Mouse (Mus musculus) embryonic stem cell, embryonic (primary cell): Measurements from ENCODE around the gene Nipa1.

Experiments used
- CTCF ChIA-PET, 4 experiments: fragments of 300-600 bp in 2 of 4; fragments of 350-600 bp in 2 of 4; sonication (Branson Sonifier 250); formaldehyde crosslinking; loops; one replicate each; lab custom pipeline; 2022; ENCODE audit warnings: inconsistent platforms in 2 of 4; lab: Charles Lee
- POLR2A ChIA-PET, 4 experiments: fragments of 300-600 bp in 2 of 4; fragments of 350-600 bp in 2 of 4; sonication (Branson Sonifier 250); formaldehyde crosslinking; loops; one replicate each; lab custom pipeline; 2022; ENCODE audit warnings: antibody characterized with exemption in 4 of 4, inconsistent platforms in 1 of 4; lab: Charles Lee

Gene Nipa1

DNA sequence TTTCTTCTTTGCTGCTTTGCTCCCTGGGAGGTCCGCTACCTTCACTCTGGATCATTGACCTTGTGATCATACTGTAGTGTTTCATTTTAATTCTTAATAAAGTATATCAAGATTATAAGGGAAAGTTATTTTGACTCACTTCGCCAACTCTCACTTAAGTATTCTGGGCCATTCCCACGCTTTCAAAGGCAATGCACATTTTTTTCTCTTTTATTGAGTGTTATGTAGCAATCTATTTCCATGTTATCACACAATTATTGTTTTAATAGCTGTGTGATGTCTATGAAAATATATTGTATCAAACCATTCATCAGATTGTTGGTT, at the start of gene Nipa1:
Gene Nipa1 (minus strand): TSS at position 25 of the 324 bp plus-strand sequence.
- POLR2A ChIA-PET = interaction anchor here in 3 of 4 experiments (0.7 to 2.7 kb wide), 12 partner anchors 8 to 128 kb away, joined by 3 to 20 read pairs (median 6); partner anchors contain the start of genes Nipa2 (in 3 of the 3) and Herc2 (in 2 of the 3)
- CTCF ChIA-PET = interaction anchor here in 1 of 4 experiments (1.4 kb wide), 1 partner anchor 22 kb away, joined by 5 read pairs; no protein-coding TSS in a partner anchor

DNA sequence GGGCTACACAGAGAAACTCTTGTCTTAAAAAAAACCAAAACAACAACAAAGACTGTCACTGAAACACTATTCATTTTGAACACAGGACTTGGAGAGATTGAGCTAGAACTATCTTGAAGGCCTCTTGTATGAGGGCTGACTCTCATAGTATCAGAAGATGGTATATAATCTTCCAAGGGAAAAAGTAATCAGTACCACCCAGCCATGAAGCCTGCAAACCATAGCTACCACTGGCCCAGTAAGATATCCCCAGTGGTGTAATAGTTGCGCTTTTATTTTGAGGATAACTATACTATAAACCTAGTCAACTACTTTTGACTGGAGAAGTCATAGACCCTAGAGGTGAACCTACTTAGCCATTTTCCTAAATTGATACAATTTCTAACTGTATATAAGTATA, 46.9 kb upstream of the Nipa1 start:
- POLR2A ChIA-PET = no interaction called here
- CTCF ChIA-PET = no interaction called here

DNA sequence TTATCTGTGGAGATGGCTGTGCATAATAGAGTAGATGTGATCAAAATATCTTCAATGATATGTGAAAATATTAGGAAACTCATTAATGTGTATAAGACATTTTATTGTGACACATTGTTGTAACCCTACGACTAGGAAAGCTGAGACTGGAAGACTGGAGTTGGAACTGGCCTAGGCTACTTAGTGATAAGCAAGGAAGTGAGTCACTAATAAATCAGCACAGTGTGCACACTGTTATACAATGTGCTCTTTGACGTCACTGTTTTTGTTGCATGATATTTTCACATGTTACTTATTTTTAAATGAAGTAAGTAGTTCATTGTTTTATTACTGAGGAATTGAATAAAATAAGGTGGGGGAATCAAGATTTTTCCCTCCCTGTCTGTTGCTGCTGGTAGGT, 46.4 kb upstream of the Nipa1 start:
- CTCF ChIA-PET = no interaction called here
- POLR2A ChIA-PET = no interaction called here

DNA sequence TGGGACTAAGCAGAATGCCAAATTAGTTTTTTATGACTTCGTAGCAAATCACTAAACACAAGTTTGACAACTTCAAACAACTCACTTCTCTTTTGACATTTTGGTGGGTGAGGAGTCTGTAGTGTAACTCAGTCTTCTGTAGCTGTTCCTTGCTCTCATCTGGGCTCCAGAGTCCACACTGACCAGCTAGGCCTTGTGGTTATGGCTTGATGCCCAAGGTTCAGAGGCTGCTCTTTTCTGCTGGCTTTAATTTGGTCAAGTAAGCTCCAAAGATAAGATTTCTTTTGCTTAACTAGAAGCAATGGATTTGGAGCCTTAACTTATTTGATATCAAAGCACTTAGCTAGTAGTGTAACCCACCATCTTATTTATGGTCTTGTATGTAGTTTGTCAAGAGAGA, 45.1 kb upstream of the Nipa1 start:
- CTCF ChIA-PET = interaction anchor here in 1 of 4 experiments (0.6 kb wide), 1 partner anchor 401 kb away, joined by 3 read pairs; no protein-coding TSS in a partner anchor

DNA sequence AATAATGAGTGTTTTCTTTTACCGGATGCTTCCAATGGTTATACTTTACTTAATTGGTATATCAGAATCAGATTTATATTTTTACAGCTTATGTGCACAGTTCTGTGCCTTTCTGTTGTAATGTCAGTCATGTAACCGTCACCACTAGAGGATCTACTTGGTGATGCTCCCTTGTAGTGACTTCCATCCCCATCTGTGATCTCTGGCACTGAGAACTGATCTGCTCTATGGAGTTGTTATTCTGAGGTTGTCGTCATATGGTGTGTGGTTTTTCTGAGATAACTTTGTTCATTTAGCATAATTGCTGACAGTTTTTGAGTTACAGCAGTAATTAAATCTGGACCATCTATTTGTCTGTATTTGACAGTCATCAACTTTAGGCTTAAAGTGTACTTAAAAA, 35.6 kb upstream of the Nipa1 start:
- ChIA-PET CTCF (interaction anchor here in 2 of 4 experiments (0.6 to 0.7 kb wide), 2 partner anchors 13 to 121 kb away, joined by 3 to 4 read pairs; no protein-coding TSS in a partner anchor), POLR2A (interaction anchor here in 1 of 4 experiments (1.3 kb wide), 1 partner anchor 44 kb away, joined by 3 read pairs; no protein-coding TSS in a partner anchor)

More for the DNA sequence above, 45.1 kb upstream of the Nipa1 start:
- POLR2A ChIA-PET = interaction anchor here in 1 of 4 experiments (1.7 kb wide), 1 partner anchor 15 kb away, joined by 5 read pairs; the partner anchor contains the start of gene Herc2

DNA sequence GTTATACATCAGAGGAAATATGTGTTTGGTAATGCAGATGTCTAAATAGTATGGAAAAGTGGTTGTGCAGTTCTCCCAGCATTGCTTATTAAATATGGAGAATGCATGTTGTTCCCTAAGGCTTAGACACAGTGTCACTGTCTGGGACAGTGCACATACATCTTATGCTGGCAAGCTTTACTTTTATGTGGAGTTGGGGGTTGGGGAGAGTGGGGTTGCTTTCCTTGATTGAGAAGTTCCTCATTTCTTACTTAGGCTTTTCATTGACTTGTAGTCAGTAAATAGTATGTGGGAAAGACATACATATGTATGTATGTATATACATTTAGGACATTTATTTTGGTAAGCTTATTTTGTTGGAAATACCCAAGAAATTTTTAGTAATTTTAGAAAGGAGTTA, 33.2 kb upstream of the Nipa1 start:
- POLR2A ChIA-PET = interaction anchor here in 1 of 4 experiments (0.5 kb wide), 1 partner anchor 242 kb away, joined by 3 read pairs; no protein-coding TSS in a partner anchor
- CTCF ChIA-PET = interaction anchor here in 1 of 4 experiments (2.1 kb wide), 1 partner anchor 11 kb away, joined by 6 read pairs; no protein-coding TSS in a partner anchor

DNA sequence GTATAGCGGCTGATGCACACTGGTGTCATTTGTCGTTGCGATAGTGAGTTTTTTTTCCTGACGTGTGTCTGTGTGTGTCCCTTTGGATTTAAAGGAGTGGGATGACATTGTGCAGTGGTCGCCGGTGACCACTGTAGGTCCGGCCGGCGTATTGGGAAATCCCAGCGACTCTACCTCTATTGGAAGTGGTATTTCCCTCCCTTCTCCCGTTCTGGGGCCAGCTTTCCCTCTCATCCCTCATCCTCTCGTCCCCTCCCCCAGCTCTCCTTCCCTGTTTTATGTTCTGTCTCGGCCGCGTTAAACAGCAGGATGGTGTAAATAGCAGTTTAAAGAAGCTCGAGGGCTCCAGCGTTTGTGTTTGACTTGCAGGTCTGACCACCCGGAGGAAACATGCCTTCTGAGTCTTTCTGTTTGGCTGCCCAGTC, 30.7 kb upstream of the Nipa1 start:
- CTCF ChIA-PET = no interaction called here
- POLR2A ChIA-PET = interaction anchor here in 3 of 4 experiments (0.7 to 3.1 kb wide), 25 partner anchors 9 to 257 kb away, joined by 3 to 30 read pairs (median 4); partner anchors contain the start of genes Nipa2 (in 3 of the 3), Nipa1 (in 2 of the 3) and Tubgcp5 (in 1 of the 3)

DNA sequence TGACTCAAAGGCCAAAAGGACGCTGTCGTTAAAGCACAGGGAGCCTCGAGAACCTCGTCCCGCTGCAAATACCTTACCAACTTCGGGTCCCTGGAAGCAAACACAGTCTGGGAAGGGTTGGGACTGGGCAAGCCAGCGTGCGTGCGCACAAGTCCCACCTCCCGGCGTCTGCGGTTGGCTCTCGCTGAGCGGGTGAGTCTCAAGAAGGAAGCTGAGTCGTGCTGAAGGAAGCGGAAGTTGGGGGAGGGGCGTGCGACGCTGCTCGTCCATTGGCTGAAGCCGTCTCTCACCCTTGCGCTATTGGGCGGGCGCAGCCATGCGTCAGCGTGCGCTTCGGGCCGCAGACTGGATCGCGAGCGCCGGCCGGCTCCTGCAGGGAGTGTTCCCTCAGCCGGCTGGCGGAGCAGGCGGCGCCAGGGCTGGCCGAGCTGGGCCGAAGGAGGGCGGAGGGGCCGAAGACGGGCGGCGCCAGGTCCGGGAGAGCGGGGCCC, 30.1 kb upstream of the Nipa1 start, which contains the start of gene Herc2:
Gene Herc2 (plus strand): TSS at position 366 of the 491 bp plus-strand sequence.
- ChIA-PET CTCF (no interaction called here), POLR2A (interaction anchor here in 3 of 4 experiments (0.7 to 3.1 kb wide), 25 partner anchors 9 to 256 kb away, joined by 3 to 30 read pairs (median 4); partner anchors contain the start of genes Nipa2 (in 3 of the 3), Nipa1 (in 2 of the 3) and Tubgcp5 (in 1 of the 3))

DNA sequence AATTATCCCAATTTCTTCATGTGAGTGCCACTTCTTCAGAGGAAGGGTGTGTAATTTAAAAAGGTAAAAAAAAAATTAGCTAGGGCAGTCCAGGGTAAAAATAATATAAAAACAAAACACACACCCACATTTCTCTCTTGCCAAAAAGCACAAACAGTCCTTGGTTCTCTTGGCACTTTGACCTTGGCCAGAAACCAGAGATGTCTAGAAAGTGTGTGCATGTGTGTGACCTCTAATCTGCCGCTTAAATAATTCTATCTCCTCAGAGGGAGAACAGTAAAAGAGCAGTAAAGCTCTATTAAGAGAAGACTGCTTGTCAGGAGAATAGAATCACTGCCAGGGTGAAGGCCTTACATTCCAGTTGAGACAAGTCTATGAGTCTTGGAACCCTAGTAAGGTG, 27.4 kb upstream of the Nipa1 start:
- CTCF ChIA-PET = no interaction called here

DNA sequence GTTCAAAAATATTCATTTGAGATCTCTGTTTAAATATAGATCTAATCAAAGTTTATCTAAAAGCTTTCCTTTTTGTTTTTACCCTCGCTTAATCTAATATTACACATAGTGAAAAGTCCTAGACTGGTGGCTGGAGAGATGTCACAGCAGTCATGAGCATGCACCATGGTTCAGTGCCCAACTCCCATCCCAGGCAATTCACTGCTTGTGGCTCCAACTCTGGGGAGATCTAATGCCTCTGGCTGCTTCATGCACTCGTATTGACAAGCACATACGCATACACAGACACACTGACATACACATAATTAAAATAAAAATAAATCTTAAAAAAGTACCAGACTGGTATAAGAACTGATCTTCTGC, 24.5 kb upstream of the Nipa1 start:
- POLR2A ChIA-PET = interaction anchor here in 1 of 4 experiments (0.5 kb wide), 1 partner anchor 36 kb away, joined by 3 read pairs; no protein-coding TSS in a partner anchor

More for the DNA sequence above, 27.4 kb upstream of the Nipa1 start:
- POLR2A ChIA-PET = no interaction called here

DNA sequence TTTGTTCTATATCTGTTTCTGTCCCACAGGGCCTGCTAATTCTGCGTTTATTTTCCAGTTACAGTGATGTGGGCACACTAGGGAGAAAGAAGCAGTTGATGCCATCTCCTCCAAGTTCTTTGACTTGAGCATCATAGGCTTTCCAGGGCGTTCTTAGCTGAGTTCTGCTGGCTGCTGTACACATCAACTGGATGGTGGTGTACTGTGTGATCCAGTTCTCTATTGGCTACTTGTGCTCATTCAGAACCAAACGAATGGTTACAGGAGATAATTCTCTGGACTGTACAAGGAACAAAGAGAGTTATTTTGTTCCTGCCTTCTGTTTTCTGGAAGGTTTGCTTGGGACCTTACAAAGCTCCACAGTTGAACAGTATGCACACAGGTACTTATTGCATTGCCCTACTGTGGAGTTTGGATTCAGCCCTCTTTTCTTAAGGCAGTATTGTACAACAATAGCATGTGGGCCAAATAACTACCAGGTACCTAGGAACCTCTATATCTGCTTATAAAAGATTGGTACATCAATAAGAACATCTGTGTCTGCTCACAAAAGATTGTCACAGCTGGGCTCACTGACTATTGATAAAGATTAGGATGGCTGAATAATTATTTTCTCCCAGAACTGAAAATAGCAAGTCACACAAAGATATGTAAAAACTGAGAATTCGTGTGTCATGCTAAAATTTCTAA, 24.0 kb upstream of the Nipa1 start:
- POLR2A ChIA-PET = interaction anchor here in 1 of 4 experiments (0.5 to 1.3 kb wide), 3 partner anchors 23 to 82 kb away, joined by 3 read pairs; no protein-coding TSS in a partner anchor
- CTCF ChIA-PET = no interaction called here

More for the DNA sequence above, 24.5 kb upstream of the Nipa1 start:
- CTCF ChIA-PET = no interaction called here

DNA sequence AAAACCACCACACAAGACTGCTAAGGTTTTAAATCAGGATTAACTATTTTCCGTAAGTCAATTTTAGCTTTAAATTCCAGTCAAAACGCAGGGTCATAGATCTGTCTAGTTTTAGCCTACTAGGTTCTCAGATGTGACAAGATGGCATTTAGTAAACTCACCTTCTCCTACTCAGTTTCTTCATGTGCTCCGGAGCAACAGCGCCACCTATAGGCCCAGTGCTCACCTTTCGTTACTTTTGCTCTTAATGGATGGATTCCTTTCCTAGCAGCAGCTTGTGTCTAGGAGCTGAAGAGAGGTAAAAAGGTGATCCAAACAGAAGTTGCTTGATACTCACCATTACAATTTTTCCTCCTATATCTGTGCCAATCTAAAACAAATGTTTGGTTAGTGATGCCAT, 22.6 kb upstream of the Nipa1 start:
- POLR2A ChIA-PET = interaction anchor here in 2 of 4 experiments (0.7 to 1.3 kb wide), 4 partner anchors 10 to 81 kb away, joined by 3 read pairs; partner anchors contain the start of gene Nipa2 (in 1 of the 2)
- CTCF ChIA-PET = interaction anchor here (0.5 to 1.5 kb wide), 16 partner anchors 9 to 431 kb away, joined by 3 to 9 read pairs (median 4); partner anchors contain the start of gene Nipa1 (in 1 of the 4)

DNA sequence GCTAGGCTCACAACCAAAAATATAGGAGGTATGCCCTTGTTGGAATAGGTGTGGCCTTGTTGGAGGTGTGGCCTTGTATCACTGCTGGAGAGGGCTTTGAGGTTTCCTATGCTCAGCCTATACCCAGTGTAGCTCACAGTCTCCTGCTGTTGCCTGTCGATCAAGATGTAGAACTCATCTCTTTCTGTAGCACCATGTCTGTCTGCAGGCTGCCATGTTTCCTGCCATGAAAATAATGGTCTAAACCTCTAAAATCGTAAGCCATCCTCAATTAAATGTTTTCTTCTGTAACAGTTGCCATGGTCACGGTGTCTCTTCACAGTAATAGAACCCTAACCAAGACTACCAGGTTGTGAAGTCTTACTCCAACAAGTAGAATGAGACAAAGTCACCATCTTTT, 3.8 kb upstream of the Nipa1 start:
- CTCF ChIA-PET = no interaction called here
- POLR2A ChIA-PET = no interaction called here

DNA sequence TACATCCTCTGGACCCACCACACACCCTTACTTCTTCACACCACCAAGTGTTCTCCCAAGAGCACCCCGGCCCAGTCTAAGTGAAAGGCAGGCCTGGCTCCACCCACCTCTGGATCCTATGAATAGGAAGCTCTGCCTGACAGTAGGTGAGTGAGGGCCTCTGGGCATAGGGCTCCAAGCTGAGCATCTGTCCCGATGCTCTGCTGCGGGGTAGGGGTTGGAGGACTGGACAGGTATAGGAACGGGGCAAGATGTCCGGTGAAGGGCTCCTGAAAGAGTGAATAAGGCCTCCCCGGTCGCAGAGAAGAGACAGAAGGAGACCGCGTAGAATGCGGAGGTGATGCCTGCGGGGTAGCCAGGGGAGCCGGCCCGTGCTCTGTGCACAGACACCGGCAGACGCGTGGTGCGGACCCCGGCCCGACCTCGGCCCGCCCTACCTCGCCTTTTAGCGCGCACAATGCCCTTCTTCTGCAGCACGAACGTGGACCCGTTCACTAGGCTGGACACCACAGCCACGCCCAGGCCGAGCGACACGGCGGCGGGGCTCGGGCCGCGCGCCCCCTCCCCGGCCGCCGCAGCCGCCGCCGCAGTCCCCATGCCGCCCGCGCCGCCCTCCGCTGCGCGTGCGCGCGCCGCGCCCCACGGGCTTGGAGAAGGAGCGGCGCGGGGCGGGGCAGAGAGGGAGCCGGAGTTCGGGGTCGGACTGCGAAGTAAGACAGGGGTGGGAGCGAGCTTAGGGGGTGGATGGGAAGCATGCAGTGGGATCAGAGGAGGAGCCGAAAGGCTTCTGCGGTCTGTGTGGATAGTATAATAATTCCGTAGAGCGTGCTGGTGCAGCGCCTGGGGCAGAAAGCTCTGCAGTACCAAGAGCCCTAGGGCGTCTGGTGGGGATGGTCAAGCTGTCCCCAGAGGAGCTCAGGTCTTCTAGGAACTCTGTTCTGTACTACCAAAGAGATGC, 503 bp downstream of the Nipa1 start:
- CTCF ChIA-PET = interaction anchor here in 1 of 4 experiments (1.4 kb wide), 1 partner anchor 23 kb away, joined by 5 read pairs; no protein-coding TSS in a partner anchor
- POLR2A ChIA-PET = interaction anchor here in 3 of 4 experiments (0.7 to 2.7 kb wide), 16 partner anchors 9 to 225 kb away, joined by 3 to 20 read pairs (median 4); partner anchors contain the start of genes Nipa2 (in 3 of the 3), Herc2 (in 2 of the 3) and Tubgcp5 (in 1 of the 3)

DNA sequence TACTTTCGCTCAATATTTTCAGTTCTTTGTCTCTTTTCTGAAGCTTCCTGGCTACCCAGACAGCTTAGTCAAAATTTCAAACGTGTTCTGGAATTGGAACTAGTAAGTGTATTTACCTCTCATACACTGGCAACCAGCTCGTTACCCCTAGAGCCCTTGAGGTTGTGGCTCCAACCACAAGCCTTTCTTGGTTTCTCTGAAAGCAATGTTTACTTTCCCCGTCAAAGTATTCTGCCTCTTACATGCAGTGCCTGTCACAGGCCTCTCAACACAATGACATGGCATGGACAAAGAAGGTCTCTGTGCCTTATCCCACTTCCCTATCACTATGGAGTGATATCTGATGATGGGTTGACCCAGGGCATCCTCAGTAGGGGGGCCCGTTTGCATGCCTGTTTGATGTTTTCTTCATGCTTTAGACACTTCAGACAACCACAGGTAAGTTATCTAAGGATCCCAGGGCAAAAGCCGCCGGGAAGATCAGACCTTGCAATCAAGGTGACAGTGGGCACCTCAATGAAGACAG, 1.2 kb downstream of the Nipa1 start:
- ChIA-PET CTCF (interaction anchor here in 1 of 4 experiments (1.4 kb wide), 1 partner anchor 24 kb away, joined by 5 read pairs; no protein-coding TSS in a partner anchor), POLR2A (interaction anchor here in 3 of 4 experiments (0.8 to 2.7 kb wide), 12 partner anchors 8 to 176 kb away, joined by 3 to 20 read pairs (median 8); partner anchors contain the start of genes Nipa2 (in 3 of the 3) and Herc2 (in 2 of the 3))

DNA sequence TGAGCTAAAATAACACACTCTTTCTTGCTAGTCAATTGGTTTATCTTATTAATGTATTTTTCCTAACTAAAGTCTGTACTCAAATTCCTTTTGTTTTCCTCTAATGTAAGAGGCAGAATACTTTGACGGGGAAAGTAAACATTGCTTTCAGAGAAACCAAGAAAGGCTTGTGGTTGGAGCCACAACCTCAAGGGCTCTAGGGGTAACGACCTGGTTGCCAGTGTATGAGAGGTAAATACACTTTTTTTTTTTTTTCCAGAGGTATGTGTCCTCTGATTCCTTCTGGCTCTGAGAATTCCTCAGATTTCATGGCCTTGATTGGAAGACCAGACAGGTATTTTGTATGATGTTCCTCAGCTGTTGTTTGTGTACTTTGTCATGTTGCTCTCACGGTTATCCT, 2.0 kb downstream of the Nipa1 start:
- CTCF ChIA-PET = no interaction called here
- POLR2A ChIA-PET = interaction anchor here in 2 of 4 experiments (0.7 to 2.7 kb wide), 5 partner anchors 10 to 83 kb away, joined by 3 to 14 read pairs (median 4); partner anchors contain the start of genes Herc2 (in 1 of the 2) and Nipa2 (in 1 of the 2)

DNA sequence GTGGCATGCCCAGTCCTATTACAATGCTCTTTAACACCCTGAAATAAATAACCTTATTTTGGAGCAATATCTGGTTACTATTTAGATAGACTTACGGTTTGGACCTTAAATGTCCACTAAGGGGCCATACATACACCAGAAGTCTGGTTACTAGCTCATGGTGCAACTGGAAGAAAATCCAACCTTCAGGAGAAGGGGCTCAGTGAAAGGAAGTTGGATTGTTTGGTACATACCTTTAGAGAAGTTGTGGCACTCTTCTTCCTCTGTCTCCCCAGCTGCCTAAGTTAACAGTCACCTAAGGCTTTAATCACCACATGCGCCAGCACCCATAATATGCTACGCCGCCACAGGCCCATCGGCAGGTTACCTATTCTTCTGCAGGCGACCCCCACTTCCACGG, 3.9 kb downstream of the Nipa1 start:
- ChIA-PET CTCF (interaction anchor here in 1 of 4 experiments (0.5 kb wide), 1 partner anchor 29 kb away, joined by 4 read pairs; no protein-coding TSS in a partner anchor), POLR2A (interaction anchor here in 1 of 4 experiments (0.6 kb wide), 1 partner anchor 29 kb away, joined by 3 read pairs; no protein-coding TSS in a partner anchor)
